Mouse (Mus musculus) thymus, postnatal 36 days (tissue): ENCODE results near the gene Mipep.

Source experiments
- DNase-seq, 2 experiments: peaks; one replicate each; pipeline ENCODE4 v3.0.0; 2022; ENCODE audit warnings: mixed read lengths in 2 of 2

Mipep gene

DNA sequence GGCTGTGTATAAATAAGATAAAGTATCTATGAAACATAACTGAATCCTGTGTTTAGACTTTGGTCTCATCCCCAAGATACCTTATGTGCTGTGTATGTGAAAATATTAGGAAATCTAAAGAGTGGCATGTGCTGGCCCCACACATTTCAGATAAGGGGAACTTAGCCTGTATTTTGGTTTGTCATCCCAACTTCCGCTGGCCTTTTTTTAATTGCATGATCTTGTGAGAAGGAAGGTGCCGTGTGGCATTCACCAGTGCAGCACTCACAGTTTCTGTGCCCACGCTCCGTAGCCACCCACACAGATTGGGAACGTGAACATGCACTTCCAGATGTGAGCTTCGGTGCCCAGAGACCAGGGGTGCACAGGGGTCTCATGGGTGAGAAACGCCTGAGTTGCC is 26.7 kb upstream of the Mipep start:
- DNase-seq: no peak

DNA sequence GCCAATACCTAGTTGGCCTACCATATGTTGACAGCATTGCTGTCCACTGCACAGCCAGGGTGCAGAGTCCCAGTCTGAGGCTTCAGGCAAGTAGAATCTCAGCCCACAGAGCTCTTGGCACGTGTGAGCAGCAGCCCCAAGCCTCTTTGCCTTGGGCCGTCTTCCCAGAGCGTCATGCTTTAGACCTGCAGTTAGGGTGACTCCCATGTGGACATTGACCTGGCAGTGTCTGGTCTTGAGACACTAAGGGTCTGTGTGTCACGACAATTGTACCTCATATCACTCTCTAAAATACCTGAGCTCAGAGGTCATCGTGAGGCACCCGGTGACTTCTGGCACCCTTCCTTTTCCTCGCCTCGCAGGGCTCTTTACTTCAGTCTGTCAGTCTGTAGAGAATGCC is 25.3 kb upstream of the Mipep start:
- DNase-seq: no peak

DNA sequence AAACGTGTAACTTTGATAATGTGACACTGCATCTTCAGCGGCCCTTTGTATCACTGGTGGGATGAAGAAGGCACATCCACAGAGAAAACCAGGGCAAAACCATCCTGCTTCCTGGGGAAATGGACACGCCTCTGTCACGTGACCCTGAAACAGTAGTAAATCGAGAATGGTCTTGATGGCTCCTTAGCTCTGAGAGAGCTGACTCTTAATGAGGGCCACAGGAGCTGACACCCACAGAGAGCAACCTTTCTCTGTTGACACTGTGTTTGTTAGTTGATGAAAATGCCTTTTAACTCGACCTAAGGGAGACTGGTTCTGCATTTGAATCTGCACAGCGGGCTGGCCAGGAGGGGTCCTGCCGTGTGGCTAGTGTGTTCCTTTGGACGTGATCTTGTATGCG is 22.6 kb upstream of the Mipep start:
- DNase-seq: no peak

DNA sequence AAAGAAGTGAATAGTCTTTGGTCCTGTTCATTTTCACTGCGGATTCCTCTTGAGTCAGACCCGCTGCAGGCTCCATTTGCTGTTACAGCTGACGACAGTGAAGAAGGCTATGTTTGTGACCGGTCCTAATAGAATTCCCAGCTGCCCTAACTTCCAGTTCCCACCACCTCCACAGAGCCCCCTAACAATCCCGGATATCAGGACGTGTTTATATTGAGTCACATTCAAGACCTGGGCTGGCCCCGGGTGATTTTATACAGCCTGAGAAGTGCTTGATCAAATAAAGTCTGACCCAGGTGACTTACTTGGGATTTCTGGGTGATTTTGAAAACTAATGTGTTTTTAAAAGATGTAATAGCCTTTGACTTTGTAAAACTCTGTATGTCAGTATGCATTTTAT is 21.6 kb upstream of the Mipep start:
- no peak for DNase-seq

DNA sequence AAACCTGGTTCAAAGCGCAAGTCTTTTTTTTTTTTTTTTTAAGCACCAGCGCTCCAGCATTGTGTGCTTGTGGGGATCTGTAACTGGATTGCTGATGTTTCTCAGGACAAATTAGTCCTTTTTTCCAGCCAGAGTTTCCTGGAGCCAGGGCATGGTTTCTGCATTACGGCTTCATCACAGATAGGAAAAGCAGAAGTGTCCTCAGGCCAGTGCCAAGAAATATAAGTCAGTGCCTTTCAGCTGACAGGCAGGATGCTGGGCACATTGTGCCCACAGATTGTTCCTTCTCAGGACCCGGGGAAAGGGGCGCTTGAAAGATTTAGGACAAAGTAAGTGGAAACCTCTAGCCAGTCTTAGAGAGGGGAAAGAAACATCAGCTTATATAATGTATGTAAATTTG is 20.6 kb upstream of the Mipep start:
- DNase-seq: no peak

DNA sequence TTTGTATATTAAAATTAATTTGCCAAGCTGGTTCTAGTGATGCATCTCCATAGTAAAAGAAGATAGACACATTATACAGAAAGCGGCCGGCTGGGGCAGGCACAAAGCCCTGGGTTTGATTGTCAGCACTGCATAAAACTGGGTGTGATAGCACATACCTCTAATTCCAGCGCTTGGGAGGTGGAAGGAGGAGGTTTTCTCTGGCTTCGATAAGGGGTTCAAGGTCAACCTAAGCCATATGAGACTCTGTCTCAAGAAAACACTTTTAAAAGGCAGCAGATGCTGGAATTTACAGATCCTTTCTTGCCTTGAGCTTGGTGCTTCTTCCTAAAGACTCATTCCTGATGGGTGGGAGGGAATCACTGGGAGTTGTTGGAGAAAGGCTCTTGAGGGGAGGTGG is 19.8 kb upstream of the Mipep start:
- no peak for DNase-seq

DNA sequence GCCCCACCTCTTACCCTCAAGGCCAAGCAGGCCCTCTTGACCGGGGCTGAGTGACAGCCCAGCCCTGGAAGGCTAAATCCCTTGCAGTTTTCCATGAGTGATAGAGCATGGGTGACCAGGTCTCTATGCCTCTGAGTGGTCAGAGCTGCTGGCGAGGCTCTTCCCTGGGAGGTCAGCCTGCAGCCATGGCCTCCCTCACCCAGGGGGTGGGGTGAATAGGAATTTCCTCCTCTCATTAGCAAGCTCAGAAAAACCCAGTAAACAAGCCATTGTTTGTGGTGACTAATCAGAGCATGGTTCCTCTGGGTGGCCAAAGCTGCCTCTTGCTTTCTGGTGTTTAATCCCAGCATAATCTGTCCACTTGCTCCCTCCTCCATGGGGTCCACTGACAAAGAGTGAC is 19.3 kb upstream of the Mipep start:
- DNase-seq: no peak

DNA sequence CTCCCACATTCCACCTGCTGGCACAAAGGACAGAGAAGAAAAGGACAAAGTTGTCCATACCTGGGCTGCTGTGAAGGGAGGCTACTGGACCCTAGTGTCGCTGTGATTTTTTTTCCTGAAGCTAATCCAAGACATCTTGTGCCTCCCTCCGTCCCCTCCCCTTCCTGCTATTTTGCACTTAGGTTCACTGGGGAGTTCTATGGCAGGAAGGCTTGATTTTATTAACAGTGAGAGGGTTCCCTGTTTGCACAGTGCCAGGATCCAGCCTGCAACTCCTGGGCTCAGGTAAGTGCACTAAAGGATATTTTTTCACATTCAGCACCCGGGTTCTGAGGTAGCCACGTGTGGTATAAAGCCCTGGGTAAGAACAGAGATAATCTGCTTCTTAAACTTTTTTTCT is 16.5 kb upstream of the Mipep start, which contains the start of gene C1qtnf9:
C1qtnf9 (plus strand) TSS at position 251 of the 400 bp plus-strand sequence.
- no peak for DNase-seq

DNA sequence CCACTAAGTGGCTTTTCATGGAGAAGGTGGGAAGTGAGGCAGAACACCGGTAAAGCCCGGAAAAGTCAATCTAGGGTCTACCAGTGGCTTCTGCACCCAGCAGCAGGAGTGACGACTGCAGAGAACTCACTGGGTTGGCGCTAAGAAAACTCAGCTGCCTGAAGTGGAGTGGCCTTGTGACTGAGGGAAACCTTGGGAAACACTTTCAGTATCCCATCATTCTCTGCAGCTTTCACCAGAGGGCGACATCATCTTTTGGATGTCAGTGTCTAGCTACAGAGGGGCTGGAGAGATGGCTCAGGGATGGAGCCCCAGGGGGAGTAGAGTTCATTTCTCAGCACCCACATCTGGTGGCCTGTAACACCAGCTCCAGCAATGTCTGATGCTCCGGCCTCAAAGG is 15.0 kb upstream of the Mipep start:
- DNase-seq: no peak

DNA sequence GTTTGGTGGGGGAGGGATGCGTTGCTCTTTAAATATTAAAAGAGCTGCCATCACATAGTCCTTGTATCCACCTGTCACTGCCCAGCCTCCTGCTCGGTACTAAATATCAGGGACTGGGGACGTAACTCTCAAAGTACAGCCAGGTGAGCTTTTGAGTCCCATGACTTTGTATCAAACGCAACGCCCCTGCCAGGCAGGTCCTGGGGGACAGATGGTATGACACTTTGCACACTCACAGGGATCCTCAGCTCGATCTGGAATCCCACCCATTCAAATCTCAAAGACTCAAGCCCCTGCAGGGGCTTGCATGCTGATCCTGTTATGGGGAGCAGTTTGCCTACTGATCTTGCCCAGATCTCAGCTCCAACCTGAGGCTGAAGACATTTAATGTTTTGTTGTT is 13.8 kb upstream of the Mipep start:
- DNase-seq: no peak

DNA sequence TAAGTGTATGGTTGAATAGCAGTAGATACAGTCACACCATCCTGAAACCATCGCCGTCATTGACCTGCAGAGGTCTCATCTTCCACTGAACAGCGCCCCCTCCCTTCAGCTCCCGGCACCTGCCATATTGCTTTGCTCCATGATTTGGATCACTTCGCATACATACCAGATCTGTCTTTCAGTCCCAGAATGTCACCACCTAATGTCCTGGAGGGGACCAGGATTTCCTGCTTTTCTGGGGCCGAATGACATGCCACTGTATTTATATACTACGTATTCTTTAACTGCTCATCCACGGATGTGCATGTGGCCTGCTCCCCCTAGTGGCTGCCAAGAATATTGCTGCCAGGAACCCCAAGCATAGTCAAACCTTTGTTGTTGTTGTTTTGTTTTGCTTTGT is 13.3 kb upstream of the Mipep start:
- peak; percentile 71 to 72 for DNase-seq

DNA sequence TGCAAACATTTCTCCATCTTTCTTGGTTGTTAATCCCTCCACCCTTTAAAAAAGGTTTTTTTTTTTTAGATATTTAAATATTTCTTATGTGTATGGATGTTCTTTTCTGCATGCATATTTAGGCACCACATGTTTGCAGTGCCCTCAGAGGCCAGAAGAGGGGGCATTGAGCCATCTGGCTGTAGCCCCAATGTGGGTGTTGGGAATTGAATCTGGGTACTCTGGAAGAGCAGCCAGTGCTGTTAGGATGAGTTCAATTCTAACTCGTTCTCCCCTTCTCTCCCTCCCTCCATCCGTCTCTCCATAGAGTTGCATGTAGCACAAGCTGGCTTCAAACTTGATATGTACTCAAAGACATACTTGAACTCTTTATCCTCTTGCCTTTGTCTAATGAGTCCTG is 10.9 kb upstream of the Mipep start:
- DNase-seq: no peak

DNA sequence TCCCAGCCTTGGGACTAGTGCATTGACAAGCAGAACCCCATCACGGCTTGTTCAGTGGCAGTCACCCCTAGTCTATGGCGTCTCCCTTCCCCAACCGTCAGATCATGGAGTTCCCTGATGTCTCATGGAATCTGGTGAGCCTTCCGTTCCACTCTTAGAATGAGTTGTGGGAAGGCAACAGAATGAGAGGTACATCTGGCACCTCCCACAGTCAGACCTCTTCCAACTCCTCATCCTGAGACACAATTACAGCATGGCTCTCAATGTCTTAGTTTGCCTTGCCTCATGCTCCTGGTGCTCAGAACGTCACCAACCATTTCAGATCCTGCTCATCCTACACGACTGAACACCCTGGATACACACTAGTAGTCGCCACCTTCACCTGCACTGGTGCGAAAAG is 7.9 kb upstream of the Mipep start:
- no peak for DNase-seq

DNA sequence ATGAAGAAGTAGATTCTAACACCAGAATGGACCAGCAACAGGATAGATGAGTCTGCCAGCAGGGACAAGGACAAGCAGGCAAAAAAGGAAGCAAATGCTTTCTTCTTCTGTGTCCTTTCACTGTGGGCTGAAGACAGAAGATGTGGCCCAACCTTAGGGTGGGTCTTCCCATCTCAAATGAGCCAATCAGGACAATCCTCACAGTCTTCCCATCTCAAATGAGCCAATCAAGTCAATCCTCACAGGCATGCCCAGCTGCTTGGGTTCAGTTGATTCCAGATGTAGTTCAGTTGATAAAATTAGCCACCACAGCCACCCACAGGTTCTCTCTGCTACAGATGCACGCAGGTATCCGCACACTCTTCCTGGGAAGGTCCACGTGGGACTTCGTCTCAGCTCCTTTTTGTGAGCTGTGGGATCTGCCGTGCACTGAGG is 6.9 kb upstream of the Mipep start:
- DNase-seq: peak; percentile 32 to 53

DNA sequence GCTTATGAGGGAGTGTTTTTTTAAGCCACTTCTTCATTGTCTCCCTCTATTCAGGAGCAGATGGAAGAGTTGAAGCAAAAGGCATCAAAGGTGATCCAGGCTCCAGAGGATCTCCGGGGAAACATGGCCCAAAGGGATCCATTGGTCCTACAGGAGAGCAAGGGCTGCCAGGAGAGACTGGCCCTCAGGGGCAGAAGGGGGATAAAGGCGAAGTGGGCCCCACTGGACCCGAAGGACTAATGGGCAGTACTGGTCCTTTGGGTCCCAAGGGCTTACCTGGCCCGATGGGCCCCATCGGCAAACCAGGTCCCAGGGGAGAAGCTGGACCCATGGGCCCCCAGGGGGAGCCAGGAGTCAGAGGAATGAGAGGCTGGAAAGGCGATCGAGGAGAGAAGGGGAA is 5.2 kb upstream of the Mipep start:
- DNase-seq: no peak

DNA sequence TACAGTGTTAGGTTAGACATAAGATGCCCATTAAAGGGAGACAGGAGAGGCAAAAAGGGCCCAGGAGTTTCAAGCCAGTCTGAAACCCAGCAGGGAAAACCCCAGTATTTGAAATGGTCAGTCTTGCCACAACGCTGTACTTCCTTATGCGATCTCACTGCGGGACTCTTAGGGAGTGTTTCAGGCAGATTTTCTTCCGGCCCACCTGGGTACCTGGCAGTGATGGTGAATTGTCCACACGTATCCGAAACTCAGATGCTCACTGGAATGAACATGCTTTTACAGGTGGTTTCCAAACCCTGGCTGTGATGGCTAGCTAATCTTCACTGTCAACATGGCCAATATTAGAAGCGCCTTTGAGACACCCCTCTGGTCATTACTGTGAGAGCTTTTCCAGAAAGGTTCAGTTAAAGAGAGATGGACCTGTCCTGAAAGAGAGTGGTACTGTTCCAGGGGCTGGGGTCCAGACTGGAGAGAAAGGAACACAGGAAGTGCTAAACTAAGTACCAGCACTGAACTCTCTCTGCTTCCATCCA is 2.2 kb upstream of the Mipep start:
- DNase-seq: no peak

DNA sequence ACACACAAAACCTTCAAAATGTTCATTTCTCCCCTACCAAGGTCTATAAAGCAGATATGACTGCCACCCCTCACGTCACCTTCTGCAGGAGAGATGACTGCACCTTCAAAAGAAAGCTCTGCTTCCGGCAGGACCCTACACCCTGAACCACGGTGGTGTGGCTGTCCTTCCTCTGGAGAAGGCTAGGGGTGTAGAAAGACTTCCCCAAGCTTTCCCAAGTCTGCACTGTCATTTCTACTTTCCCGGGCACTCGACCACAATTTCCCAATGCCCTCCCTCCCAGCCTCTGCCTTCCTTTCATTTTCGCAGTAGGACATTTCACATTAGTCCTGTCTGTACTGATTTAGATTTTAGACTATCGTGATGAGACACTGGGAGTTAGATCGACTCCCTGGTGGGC is 1.2 kb upstream of the Mipep start:
- no peak for DNase-seq

DNA sequence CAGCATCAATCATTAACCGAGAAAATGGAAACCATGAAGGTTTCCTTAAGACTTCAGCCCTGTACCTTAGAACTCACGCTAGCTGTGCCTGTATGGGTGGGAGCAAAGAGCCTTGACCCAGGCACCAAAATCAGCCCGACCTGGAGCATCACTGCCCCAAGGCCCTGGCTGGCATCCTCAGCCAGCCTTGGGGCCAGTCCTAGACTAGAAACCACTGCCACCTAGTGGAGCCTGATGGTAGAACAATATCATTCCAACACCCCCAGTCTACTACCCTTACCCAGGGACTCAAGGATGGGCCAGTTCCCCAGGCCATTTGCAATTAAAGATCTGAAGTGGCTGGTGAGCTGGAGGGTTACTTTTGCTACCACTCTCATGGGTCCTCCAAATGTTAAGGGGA is 5.7 kb downstream of the Mipep start:
- peak; percentile 32 to 50 for DNase-seq

DNA sequence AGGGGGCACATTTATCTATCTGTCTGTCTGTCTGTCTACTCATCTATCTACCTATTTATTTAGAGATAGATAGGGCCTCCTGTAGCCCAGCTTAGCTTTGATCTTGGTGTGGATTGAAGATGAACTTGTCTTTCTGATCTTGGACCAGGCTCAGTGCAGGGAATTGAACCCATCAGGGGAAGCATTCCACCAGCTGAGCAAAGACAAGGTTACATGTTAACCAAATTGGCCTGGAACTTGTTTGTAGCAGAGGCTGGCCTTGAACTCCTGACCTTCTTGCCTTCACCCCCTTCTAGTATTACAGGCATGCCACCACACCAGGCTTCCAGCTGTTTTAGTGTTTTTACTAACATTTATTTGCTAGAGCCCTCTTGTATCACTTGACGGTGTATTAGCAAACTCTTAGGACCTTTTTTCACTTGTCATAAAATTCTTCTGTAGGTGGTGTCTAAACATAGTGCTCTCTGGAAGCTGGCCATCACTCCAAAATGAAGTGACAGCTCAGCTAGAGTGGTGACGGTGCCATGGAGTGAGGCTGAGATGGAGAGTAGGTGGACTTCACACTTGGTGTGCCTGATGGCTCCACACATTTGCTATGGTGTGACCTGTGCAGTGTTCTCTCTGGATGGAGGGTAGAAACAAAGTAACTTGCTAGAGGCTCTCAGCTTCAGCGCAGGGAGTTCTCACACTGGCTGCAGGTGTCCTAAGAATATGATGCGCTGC is 12.4 kb downstream of the Mipep start:
- DNase-seq: no peak

DNA sequence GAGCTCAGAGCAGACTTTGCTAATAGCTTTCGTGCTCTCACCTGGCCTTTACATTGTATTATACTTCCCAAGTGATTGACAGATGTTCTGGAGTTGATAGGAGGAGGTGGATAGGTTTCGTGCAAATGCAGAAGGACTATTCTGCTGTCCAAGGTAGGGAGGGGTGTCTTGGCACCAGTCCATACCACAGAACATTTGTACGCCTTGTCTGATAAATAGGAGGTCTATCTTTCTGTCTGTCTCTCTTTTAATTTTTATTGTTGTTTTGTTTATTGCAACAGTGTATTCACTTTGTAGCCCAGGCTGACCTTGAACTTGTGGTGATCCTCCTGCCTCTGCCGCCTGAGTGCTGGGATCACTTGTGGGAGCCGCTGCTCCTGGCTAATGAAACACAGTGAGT is 13.2 kb downstream of the Mipep start:
- DNase-seq: no peak

DNA sequence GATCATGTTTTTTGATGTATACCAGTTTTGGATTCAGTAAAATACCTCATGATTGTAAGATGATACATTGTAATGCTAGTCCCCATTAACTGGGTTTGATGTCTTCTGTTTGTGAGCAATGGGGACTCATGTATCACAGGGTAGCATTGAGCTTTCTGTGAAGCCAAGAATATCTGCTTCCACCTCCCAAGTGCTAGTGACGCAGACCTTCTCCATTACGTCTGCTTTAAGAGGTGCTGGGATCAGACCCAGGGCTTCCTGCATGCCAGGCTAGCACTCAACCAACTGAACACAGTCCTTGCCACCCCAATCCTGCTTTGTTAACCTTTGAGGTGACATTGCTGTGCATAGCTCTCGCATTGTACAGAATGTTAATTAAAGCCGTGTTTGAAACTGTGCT is 14.3 kb downstream of the Mipep start:
- DNase-seq: no peak

DNA sequence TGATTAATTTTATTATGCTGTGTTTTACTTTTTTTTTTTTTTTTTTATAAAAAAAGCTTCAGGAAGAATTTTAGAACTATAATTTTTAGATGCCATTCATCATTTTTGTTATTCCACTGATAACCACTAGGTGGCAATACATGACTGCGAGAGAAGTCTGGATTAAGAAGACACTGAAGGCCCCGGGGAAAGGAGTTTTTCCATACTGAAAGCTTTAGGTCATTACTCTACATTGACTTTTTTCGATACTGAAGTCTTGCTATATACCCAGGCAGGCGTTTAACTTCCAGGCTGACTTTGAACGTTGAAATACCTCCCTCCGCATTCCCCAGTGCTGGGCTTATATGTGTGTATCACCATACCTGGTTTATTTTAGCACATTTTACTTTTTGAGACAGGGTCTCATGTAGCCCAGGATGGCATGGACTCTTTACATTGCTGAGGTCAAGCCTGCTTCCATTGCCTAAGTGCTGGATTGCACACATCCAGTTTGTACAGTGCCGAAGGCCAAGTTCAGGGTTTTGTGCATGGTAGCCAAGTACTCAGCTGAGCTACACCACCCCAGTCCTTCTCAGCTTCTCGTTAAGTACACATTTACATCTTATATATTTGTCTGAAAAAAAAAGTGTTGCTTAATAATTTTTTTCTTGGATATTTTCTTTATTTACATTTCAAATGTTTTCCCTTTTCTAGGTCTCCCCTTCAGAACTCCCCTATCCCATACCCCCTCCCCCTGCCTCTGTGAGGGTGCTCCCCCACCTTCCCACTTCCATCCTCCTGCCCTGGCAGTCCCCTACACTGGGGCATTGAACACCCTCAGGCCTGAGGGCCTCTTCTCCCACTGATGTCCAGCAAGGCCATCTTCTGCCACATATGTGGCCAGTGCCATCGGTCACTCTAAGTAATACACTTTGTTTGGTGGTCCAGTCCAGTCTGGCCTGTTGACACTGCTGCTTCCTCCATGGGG is 15.7 kb downstream of the Mipep start:
- DNase-seq: no peak

DNA sequence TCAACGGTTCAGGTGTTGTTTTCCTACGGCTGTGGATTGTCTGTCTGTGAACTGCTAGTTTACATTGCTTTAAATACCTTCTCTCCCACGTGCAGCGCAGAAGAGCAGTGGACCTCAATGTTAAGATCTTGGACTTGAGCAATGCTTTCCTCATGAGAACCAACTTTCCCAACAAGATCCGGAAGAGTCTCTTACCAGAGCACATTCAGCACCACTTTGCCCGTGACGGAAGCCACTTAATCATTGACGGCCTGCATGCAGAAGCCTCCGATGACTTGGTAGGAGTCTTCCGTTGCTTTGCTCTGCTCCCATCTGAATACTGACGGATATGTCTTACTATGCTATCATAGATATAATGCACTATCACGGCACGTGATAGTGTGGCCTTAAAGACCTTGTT is 17.7 kb downstream of the Mipep start:
- no peak for DNase-seq

DNA sequence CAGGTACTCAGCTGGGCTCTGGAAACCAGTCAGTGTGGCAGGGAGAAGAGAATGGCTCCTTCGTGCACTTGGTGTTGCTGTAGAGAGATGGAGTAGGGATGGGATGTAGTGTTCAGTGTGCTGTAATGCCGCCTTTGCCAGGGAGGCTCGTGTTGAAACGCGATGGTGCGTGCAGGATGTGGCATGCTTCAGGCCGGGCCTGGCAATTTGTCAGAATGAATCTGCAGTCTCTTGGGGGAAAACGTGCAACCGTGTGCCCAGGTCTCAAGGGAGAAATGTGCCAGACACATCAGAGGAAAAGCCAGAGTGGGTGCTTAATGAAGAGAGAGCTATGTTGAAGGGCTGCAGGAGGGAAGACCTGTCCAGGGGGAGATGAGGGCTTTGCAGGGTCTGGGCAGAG is 20.6 kb downstream of the Mipep start:
- no peak for DNase-seq
